Mouse (Mus musculus) ES-E14 (cell line): Measurements from ENCODE around the gene Babam1. TPM values are rescaled to one million over a fixed set of nuclear protein-coding genes. Genes with fewer than 3 reads are reported as not detected.
"Not testable (repeated sequence)": the region's sequence is repeated elsewhere in the genome, so short reads cannot be mapped to it uniquely, and the experiment has no call there.

Experiments
- DNase-seq: peaks from one replicate; pipeline ENCODE4 v3.0.0-alpha.2; 2013; ENCODE audit warnings: low read depth, low spot score
- H3K27ac ChIP-seq: 2 replicates; pipeline ENCODE4 v1.5.1; 2012; ENCODE audit warnings: low read depth, mild to moderate bottlenecking, low read length, moderate library complexity, mixed read lengths; ENCODE audit not compliant: poor library complexity, insufficient read depth, severe bottlenecking
- H3K36me3 ChIP-seq: 2 replicates; pipeline ENCODE4 v1.6.1; 2012; ENCODE audit warnings: mild to moderate bottlenecking, low read length, moderate library complexity, mixed read lengths; ENCODE audit not compliant: control insufficient read depth, poor library complexity, insufficient read depth, severe bottlenecking
- H3K4me1 ChIP-seq, 2 experiments: fragments of 150-350 bp in 1 of 2; sonication (generic) in 1 of 2; 2 replicates each; pipeline ENCODE4 v1.6.1; 2012; ENCODE audit warnings: low read length in 2 of 2, mild to moderate bottlenecking in 1 of 2, mixed read lengths in 1 of 2; ENCODE audit not compliant: control insufficient read depth in 2 of 2, insufficient read depth in 2 of 2, poor library complexity in 1 of 2
- H3K4me3 ChIP-seq, 2 experiments: fragments of 150-350 bp in 1 of 2; sonication (generic) in 1 of 2; 2 replicates each; pipeline ENCODE4 v1.5.1; 2012; ENCODE audit warnings: low read length in 2 of 2, low read depth in 1 of 2, mild to moderate bottlenecking in 1 of 2, mixed read lengths in 1 of 2; ENCODE audit not compliant: insufficient read depth in 1 of 2, poor library complexity in 1 of 2, severe bottlenecking in 1 of 2
- H3K9ac ChIP-seq: 2 replicates; pipeline ENCODE4 v1.6.1; 2012; ENCODE audit warnings: low read depth, mild to moderate bottlenecking, low read length, mixed read lengths; ENCODE audit not compliant: poor library complexity, insufficient read depth, severe bottlenecking
- H3K9me3 ChIP-seq: fragments of 150-350 bp; sonication (generic); 2 replicates; pipeline ENCODE4 v1.6.1; 2012; ENCODE audit warnings: low read depth, mild to moderate bottlenecking, low read length; ENCODE audit not compliant: control insufficient read depth, insufficient read depth
- CHD2 ChIP-seq: IDR thresholded peaks from 2 replicates; pipeline ENCODE4 v1.6.1; 2014; ENCODE audit warnings: mild to moderate bottlenecking, low read depth, low read length, inconsistent platforms
- HCFC1 ChIP-seq: IDR thresholded peaks from 2 replicates; pipeline ENCODE4 v1.6.1; 2012; ENCODE audit warnings: low read length, inconsistent platforms, borderline replicate concordance; ENCODE audit not compliant: insufficient read depth
- MAFK ChIP-seq: IDR thresholded peaks from 2 replicates; pipeline ENCODE4 v1.6.1; 2014; ENCODE audit warnings: mild to moderate bottlenecking, low read depth, low read length, inconsistent platforms; ENCODE audit not compliant: insufficient read depth
- ZC3H11A ChIP-seq: IDR thresholded peaks from 2 replicates; pipeline ENCODE4 v1.6.1; 2012; ENCODE audit warnings: low read depth, mild to moderate bottlenecking, inconsistent platforms, low read length, borderline replicate concordance
- ZNF384 ChIP-seq: IDR thresholded peaks from 2 replicates; pipeline ENCODE4 v1.6.1; 2012; ENCODE audit warnings: low read depth, low read length, inconsistent platforms
- in situ Hi-C, 2 experiments: fragments of 600-800 bp; cut with MboI; formaldehyde crosslinking; loops; one replicate each; pipeline ENCODE4 v1.15.1; 2025; ENCODE audit warnings: low sequenced_read_pairs in 2 of 2, inconsistent platforms in 1 of 2; ENCODE audit not compliant: unreplicated experiment in 2 of 2
- total RNA-seq: library from RNA; depleted of rRNA; stranded (reverse); fragments of 300-350 nt; gene quantifications from 2 replicates; pipeline ENCODE4 v1.2.3, GENCODE M21; 2012

Babam1 gene
- total RNA-seq, 1 experiment: 47.4 TPM

DNA sequence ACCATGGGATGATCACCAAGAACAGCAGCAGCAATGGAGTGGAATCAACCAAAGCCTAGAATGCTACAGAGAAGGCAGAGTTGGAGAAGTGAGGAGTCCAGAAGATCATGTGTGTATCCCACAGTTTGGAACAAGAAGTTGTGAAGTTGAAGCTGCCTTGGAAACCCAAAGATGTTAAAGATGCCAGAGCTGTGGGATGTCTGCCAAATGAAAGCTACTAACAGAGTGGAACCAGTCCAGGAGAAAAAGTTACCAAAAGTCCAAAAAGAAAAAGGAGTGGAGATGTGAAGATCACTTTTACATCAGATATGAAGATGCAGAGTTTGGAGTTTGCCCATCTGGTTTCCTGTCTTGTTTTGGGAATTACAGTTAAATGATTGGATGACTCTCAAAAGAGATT is 25.5 kb downstream of the Babam1 start:
- Histone ChIP-seq H3K4me3 (no peak overlapping the region), H3K36me3 (no peaks in the 10 kb centered on the region), H3K4me1 (no peaks in the 10 kb centered on the region), H3K9me3 (no peaks in the 10 kb centered on the region), H3K9ac (no peak overlapping the region), H3K27ac (no peak overlapping the region)
- TF ChIP-seq ZC3H11A (no peak), MAFK (no peak), ZNF384 (no peak), CHD2 (no peak), HCFC1 (no peak)
- in situ Hi-C loops: no loop called here
- DNase-seq: no peak

DNA sequence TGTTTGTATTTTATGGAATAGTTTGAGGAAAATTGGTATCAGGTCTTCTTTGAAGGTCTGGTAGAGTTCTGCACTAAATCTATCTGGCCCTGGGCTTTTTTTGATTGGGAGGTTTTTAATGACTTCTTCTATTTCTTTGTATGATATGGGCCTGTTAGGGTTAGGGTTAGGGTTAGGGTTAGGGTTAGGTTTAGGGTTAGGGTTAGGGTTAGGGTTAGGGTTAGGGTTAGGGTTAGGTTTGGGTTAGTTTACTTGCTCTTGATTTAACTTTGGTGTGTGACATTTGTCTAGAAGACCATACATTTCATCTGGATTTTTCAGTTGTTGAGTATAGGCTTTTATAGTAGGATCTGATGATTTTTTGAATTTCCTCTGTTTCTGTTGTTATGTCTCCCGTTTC is 36.3 kb downstream of the Babam1 start:
- H3K4me3 ChIP-seq, H3K9me3 ChIP-seq, H3K36me3 ChIP-seq, DNase-seq, H3K9ac ChIP-seq, in situ Hi-C loops, H3K4me1 ChIP-seq, H3K27ac ChIP-seq: not testable (repeated sequence)

DNA sequence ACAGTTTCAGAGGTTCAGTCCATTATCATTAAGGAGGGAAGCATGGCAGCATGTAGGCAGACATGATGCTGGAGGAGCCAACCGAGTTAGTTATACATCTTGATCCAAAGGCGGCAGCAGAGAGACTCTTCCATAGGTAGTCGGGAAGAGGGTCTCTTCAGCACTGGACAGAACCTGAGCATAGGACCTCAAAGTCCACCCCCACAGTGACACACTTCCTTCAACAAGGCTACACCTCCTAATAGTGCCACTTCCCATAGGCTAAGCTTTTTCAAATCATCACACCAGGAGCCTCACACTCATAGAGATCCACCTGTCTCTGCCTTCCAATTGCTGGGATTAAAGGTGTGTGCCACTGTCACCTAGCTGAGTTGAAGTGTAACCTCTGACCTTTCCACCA is 40.4 kb downstream of the Babam1 start:
- no peaks in the 10 kb centered on the region for H3K36me3 ChIP-seq
- no peak overlapping the region for H3K4me3 ChIP-seq
- H3K4me1 ChIP-seq: no peaks in the 10 kb centered on the region
- H3K9ac ChIP-seq: no peak overlapping the region
- H3K9me3 ChIP-seq: no peaks in the 10 kb centered on the region
- no peak for DNase-seq
- in situ Hi-C loops: no loop called here
- H3K27ac ChIP-seq: no peak overlapping the region
- TF ChIP-seq ZC3H11A (no peak), MAFK (no peak), CHD2 (no peak), HCFC1 (no peak), ZNF384 (no peak)

DNA sequence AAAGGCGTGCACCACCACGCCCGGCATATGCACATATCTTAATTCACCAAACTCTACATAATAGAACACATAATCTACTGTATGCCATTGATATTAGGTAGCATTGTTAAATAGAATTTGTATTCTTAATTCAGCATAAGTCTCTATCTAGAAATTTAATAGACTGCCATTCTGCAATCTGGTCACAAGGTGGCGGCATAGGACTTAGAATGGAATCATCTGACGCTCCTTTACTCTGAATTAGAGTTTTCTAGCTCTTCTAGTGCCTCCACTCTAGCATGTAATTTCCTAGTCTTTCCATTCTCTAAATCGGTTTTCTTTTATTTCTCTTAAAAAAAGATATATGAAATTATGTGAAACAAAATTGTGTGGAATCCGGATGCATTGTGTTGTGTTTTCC is 44.7 kb downstream of the Babam1 start:
- Histone ChIP-seq H3K27ac (no peak overlapping the region), H3K4me1 (no peaks in the 10 kb centered on the region), H3K36me3 (no peaks in the 10 kb centered on the region), H3K9ac (no peak overlapping the region), H3K9me3 (no peaks in the 10 kb centered on the region), H3K4me3 (no peak overlapping the region)
- in situ Hi-C loops: loop anchor here in 1 of 2 experiments (5.0 kb wide), 1 partner anchor 71 kb away; the partner anchor contains the start of gene Plvap
- peak; percentile 93 for TF ChIP-seq ZC3H11A
- no peak for TF ChIP-seq ZNF384
- DNase-seq: no peak

DNA sequence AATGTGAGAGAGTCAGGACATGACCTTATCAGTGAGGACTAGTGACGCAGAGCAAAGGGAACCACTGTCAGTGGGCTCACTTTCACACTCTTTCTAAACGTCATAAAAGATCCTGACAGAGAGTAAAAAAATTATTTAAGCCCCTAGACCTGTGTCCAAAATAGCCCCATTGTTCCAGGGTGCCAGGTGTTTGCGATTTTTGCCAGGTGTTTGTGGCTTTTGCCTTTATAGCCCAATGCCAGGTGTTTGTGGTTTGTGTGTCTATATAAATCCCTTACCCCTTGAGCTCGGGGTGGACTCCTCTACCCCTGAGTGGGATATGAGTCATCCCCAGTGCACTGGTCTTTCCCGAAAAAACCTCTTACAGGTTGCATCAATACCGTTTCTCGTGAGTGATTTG is 48.4 kb downstream of the Babam1 start:
- H3K4me3 ChIP-seq: no peak overlapping the region
- H3K27ac ChIP-seq: no peak overlapping the region
- no peaks in the 10 kb centered on the region for H3K9me3 ChIP-seq
- DNase-seq: no peak
- no peaks in the 10 kb centered on the region for H3K4me1 ChIP-seq
- no peak for TF ChIP-seq MAFK
- no peak for TF ChIP-seq ZC3H11A
- TF ChIP-seq CHD2: no peak
- no peak overlapping the region for H3K9ac ChIP-seq
- no peaks in the 10 kb centered on the region for H3K36me3 ChIP-seq
- in situ Hi-C loops: no loop called here
